Mouse (Mus musculus) yolk sac, embryonic 10.5 days (tissue): ENCODE results near the gene Gpr152.
A peak's percentile ranks its signal among the peaks of the same experiment; 100 is the strongest.

Experiments used
- DNase-seq: peaks from one replicate; pipeline ENCODE4 v3.0.0-alpha.2; 2017; ENCODE audit warnings: low spot score

The Gpr152 gene

GRCm38 (mm10) chr19:4150567-4151487 lies 11.2 kb downstream of the Gpr152 start:
- DNase-seq: no peak

DNA sequence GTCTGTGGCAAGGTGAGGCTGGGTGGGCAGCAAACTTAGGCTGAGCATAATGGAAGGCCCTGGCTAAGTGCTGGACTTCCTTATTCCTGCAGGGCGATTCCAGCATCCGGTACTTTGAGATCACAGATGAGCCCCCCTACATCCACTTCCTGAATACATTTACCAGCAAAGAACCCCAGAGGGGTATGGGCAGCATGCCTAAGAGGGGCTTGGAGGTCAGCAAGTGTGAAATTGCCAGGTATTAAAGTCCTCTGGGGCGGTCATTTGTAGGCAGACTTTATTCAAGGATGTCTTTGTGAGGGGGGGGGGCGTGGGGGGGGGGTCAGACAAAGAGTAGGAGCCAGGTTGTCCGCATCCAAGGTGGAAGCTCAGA lies 11.9 kb downstream of the Gpr152 start:
- DNase-seq: no peak

DNA sequence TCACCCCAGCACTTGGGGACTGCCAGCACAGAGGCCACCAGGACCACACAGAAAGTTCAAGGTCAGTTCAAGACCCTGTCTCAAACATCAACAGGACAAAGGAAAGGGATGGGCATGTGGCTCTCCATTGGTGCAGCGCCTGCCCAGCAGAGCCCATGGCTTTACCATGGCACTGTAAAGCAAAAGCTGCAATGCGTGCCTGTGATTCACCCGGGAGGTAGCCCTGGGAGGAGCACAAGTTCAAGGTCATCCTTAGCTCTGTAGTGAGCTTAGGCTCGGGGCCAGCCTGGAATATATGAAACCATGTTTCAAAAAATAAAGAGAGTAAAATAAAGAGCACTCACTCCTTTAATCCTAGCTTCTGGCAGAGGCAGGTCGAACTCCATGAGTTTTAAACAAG lies 12.3 kb downstream of the Gpr152 start:
- DNase-seq: no peak

GRCm38 (mm10) chr19:4152445-4153231 lies 13.1 kb downstream of the Gpr152 start:
- DNase-seq: no peak

DNA sequence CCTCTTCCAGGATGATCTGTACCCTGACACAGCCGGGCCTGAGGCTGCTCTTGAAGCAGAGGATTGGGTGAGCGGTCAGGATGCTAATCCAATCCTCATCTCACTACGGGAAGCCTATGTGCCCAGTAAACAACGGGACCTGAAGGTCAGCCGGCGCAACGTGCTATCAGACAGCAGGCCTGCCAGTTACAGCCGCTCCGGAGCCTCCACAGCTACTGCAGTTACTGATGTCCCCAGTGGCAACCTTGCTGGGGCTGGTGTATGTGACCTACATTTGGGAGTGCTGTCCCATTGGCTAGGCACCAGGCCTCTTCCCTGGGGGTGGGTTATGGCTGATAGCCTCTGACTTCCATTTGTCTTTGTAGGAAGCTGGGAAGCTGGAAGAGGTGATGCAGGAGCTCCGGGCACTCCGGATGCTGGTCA lies 13.7 kb downstream of the Gpr152 start, which contains the start of gene Ptprcap:
Ptprcap (plus strand) TSS at position 373 of the 423 bp plus-strand sequence.
- no peak for DNase-seq

- DNase-seq: no peak
Observed at GRCm38 (mm10) chr19:4154437-4155222, 15.0 kb downstream of the Gpr152 start.

DNA sequence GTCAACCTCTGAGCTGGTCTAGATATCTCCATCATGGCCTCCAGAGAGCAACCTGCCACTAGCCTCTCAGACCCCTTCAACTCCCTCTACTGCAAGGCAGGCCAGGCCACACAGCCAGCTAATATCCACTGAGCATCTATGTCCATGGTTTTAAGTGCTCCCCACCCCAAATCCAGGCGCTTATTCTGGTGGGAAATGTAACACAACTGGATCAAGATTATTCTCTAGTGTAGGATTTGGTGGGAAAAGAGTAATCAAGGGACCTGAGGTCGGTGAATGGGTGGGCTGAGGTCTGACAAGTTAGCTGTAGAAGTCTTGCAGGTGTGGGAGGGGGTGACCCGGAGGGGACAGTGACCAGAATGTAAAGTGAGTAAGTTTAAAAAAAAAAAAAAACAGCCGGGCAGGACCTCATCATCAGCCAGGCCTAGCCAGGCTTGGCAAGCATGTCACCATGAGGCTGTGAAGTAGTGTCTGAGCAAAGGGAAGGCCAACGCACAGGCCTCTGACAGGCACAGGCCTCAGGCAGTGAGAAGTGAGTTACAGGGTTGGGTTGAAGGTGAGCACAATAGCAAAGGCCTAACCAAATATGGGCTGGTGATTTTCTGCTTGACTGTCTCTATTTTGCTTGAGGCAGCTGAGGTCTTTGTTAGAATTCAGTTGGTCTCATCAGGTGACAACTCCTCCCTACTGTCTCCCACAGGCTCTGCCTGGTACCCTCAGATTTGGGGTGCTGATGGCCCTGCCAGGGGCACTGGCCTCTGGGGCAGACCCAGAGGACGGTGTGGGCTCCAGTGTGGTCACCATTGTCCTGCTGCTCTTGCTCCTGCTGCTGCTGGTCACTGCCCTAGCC lies 15.9 kb downstream of the Gpr152 start:
- no peak for DNase-seq

- DNase-seq: no peak
Observed at GRCm38 (mm10) chr19:4156073-4156579, 16.5 kb downstream of the Gpr152 start.

DNA sequence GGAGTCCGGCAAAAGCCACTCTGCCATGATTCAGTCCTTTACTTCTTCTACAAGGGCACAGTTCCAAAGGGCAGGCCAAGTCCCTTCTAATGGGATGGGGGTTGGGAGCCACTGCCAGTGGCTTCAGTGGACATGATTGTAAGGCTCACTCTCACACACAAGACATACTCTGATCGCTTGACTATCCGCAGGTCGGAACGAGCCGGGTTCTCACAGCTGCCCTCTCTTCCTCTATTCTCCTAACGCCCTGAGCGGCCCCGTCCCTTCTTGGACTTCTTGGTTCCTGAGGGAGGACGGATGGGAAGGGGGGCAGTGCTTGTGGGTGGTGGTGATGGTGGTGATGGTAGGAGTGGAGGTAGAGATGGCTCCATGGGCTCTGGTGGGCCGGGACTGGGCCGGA lies 17.2 kb downstream of the Gpr152 start:
- DNase-seq: no peak

GRCm38 (mm10) chr19:4159049-4159448 lies 19.5 kb downstream of the Gpr152 start:
- DNase-seq: no peak

GRCm38 (mm10) chr19:4162646-4163542 lies 23.3 kb downstream of the Gpr152 start, which contains the start of gene Rps6kb2:
Gene Rps6kb2 (minus strand): TSS chr19:4163354.
- peak; percentile 93 for DNase-seq

GRCm38 (mm10) chr19:4163543-4163887 lies 23.9 kb downstream of the Gpr152 start:
- DNase-seq: no peak

GRCm38 (mm10) chr19:4164100-4164499 lies 24.5 kb downstream of the Gpr152 start:
- no peak for DNase-seq

- no peak for DNase-seq
Observed at GRCm38 (mm10) chr19:4164721-4165120, 25.1 kb downstream of the Gpr152 start.

DNA sequence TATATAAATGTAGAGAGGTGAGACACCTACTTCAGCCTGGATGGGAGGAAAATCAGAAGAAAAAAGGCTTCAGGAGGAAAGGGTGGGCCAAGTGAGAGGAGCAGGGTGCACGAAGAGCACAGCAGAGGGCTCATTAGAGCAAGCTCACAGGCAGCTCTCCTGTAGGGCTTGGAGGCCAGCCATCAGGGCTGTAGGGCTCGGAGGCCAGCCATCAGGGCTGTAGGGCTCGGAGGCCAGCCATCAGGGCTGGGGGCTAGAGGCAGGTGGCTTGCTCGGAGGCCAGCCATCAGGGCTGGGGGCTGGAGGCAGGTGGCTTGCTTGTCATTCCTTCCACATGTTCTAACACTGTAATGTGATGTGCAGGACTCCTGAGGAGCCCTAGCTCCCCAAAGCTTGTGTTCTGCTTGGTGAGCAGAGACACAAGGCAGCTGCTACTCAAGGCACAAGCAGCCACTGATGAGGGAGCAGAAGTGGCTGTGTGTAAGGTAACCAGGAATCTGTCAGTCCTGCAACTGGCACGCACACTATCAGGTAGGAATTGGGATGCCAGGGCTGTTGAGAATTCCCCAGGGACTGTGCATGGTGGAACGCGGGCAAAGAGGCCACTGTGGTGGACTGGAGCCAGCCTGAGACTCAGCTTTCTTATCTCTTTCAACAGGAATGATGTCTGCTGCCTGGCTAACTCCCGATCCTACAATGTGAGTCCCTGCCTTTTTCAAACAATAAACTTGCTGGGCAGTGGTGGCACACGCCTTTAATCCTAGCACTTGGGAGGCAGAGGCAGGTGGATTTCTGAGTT lies 27.3 kb downstream of the Gpr152 start:
- no peak for DNase-seq

- DNase-seq: peak; percentile 99
Observed at GRCm38 (mm10) chr19:4169378-4169784, 29.8 kb downstream of the Gpr152 start.

DNA sequence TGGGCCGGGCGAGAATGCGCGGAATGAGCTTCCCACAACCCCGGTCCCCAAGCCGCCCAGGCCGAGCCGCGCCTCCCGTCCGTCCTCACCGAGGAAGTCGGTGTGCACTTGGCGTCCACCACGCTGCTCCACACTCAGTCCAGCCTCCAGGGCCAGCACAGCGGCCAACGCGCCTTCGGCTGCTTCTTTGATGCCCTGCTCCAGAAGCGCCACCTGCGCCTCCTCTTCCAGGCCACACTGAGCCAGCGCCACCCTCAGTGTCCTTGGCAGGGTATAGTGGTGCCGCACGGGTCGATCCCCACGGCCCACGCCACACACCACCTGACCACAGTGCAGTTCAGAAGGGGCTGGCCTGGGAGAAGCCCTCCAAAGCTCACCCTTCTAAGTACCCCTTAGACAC lies 30.2 kb downstream of the Gpr152 start:
- DNase-seq: no peak

DNA sequence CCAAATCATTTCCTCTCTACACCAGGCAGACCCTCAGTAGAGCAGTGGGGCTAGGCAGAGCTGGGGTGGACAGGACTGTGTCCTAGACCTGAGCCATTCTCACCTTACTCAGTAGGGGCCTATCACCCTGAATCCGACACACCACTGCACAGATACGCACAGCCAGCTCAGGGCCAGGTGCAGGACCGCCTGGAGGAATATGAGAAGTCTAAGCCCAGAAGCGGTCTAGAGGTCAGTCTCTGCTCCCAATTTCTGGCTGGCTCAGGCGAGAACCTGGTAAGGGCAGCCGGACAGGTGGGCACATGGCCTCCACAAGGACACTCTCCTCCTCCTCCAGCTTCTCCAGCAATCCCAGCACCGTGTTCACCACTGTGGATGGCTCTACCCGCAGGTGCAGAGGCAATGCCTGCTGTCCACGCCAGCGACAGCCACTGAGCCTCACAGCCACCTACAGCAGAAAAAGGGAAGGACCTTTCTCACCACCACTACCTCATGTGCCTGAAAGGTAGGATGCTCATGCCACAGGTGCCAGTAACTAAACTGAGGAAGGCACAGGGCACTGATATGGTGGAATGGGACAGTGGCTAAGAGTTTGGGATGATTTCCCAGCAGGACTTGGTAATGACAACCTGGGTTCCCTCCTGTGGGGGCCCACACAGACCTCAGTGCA lies 31.3 kb downstream of the Gpr152 start:
- no peak for DNase-seq
